Mouse (Mus musculus) heart, adult 9 months (tissue): Measurements from ENCODE around the gene Btg3.
A peak's percentile ranks its signal among the peaks of the same experiment; 100 is the strongest.

Experiments
- DNase-seq, 2 experiments: peaks; one replicate each; pipeline ENCODE4 v3.0.0; 2022; ENCODE audit warnings: low spot score in 2 of 2

Btg3 gene

DNA sequence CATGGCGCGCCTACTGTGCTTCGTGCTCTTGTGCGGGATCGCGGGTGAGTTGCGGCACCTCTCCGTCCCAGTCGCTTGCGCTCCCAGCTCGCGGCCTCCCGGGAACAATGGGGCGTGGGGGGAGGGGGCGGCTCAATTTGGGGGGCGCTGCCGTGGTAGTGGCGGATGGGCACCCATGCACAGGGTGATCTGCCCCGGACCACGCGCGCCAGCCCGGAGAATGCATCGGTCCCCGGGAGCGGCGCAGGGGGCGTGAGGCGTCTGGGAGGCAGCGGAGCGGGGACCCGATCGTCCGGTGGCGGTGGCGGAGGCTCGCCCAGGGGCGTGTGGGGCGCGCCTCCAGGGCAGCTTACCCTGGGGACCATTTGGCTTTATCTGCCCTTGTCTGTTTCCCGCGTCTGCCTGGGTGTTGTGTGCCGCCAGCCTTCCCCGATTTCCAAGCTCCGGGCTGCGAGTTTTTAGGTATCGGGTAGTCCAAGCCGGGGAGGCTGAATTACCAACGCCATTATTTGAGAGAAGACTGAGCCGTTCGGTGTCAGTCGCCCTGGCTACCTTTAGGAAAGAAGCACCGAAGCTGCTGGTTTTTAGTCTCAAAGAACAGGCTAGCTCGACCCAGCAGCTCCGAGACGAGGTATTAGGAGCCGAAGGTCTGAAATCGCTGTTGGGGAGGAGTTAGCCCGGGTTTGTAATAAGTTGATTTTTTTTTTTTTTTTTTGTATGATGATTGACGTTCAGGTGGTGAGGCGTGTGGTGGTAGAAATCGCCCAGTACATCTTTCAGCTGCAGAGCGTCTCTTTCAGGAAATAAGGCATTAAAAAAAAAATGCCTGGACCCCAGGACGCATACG is 74.9 kb downstream of the Btg3 start:
- no peak for DNase-seq

- DNase-seq = peak in 1 of 2 experiments; percentile 34
Measured at GRCm38 (mm10) chr16:78301183-78301830, 75.7 kb downstream of the Btg3 start, which contains the start of gene Cxadr. Cxadr (plus strand) TSS chr16:78301489.

GRCm38 (mm10) chr16:78296114-78296513 is 80.9 kb downstream of the Btg3 start:
- no peak for DNase-seq

GRCm38 (mm10) chr16:78295601-78296000 is 81.4 kb downstream of the Btg3 start:
- DNase-seq = no peak

DNA sequence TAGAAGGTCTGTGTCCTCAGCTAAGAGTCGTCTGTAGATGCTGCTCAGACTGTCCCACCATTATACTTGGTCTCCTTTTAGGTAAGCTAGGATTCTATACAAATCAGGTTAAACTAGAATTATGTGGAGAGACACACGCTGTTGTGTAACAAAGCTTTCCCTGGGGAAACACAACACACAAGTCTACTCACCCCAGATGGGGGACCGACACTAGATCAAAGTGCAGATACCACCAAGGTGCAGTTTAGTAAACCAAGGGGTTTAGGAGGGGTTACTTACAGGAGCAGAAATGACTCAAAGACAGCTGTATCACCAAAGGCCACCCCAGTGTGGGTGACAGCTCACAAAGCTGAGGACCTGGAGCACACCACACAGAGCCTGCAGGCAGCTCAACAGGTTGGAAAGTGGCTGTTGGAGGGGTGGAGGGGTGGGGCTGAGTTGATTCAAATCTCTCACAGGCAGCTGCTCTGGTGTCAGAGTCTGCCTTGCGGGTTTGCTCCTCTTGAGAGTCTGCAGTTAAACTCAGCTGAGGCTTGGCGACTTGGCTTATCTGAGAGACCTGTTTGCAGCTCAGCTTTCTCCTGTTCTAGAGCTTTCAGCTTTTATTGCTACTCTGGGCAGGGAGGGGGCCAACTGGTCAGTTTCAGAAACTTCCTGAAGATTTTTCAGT is 82.3 kb downstream of the Btg3 start:
- DNase-seq = no peak

DNA sequence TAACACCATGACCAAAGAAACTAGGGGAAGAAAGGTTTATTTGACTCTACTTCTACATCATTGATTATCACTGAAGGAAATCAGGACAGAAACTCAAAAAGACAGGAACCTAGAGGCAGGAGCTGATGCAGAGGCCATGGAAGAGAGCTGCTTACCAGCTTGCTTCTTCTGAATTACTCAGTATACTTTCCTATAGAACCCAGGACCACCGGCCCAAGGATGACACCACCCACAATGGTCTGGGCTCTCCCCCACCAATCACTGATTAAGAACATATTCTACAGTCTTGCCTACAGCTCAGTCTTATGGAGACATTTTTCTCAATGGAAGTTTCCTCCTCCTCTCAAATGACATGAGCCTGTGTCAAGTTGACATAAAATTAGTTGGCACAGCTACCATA is 82.9 kb downstream of the Btg3 start:
- no peak for DNase-seq

DNA sequence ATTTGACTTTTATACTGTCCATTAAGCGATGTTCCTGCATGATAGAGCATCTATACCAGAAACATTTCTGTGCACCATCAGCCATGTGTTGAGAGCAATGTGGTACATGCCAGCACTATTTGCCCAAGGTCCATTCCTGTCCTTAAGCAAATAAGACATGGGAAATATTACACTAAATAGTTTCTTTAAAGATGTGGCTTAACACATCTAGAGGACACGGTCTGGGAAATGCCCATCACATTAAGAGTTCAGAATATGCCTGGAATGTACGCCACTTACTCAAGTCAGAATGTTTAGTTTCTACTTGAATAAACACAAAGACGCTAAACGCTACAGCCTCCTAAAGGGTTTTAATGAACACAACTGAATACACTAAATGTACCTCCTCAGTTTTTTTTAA is 93.8 kb downstream of the Btg3 start:
- DNase-seq = no peak
